Mouse (Mus musculus) neural tube, embryonic 13.5 days (tissue): ENCODE results near the gene Slc9a9. TPM values are rescaled to one million over a fixed set of nuclear protein-coding genes. Genes with fewer than 3 reads are reported as not detected.

Experiments used
- ATAC-seq: fragments of 200-750 bp; cut with Nextera tagmentation; 2 replicates; pipeline ENCODE4 v1.8.0; 2017; ENCODE audit warnings: low read depth, mild to moderate bottlenecking, moderate TSS enrichment, moderate library complexity
- H3K27ac ChIP-seq: fragments of 300-500 bp; sonication (generic); replicated peaks from 2 replicates; pipeline ENCODE4 v1.5.1; 2015; ENCODE audit warnings: moderate library complexity, mild to moderate bottlenecking, inconsistent platforms
- H3K27me3 ChIP-seq: fragments of 300-500 bp; sonication (generic); 2 replicates; pipeline ENCODE4 v1.6.1; 2015; ENCODE audit warnings: mild to moderate bottlenecking, inconsistent platforms
- H3K36me3 ChIP-seq: fragments of 300-500 bp; sonication (generic); 2 replicates; pipeline ENCODE4 v1.6.1; 2015; ENCODE audit warnings: mild to moderate bottlenecking, inconsistent platforms
- H3K4me1 ChIP-seq: fragments of 300-500 bp; sonication (generic); replicated peaks from 2 replicates; pipeline ENCODE4 v1.6.1; 2015; ENCODE audit warnings: inconsistent platforms
- H3K4me2 ChIP-seq: fragments of 300-500 bp; sonication (generic); 2 replicates; pipeline ENCODE4 v1.6.1; 2015; ENCODE audit warnings: inconsistent platforms, mild to moderate bottlenecking, moderate library complexity
- H3K4me3 ChIP-seq: fragments of 300-500 bp; sonication (generic); 2 replicates; pipeline ENCODE4 v1.5.1; 2015; ENCODE audit warnings: mild to moderate bottlenecking, inconsistent platforms
- H3K9ac ChIP-seq: fragments of 300-500 bp; sonication (generic); 2 replicates; pipeline ENCODE4 v1.6.1; 2015; ENCODE audit warnings: moderate library complexity, mild to moderate bottlenecking, inconsistent platforms
- H3K9me3 ChIP-seq: fragments of 300-500 bp; sonication (generic); 2 replicates; pipeline ENCODE4 v1.6.1; 2016; ENCODE audit warnings: inconsistent platforms
- WGBS: fragments of 180-500 bp; shearing (Covaris S2); methylation state at CpG from one replicate; pipeline ENCODE4 v1.1.7; 2015; 5-methylcytosine and 5-hydroxymethylcytosine counted together
- polyA plus RNA-seq: library from polyadenylated mRNA; unstranded; fragments of >200 nt; fragmentation: Nextera tagmentation; extraction: Ambion mirVana; gene quantifications from 2 replicates; pipeline ENCODE4 v1.2.1, GENCODE M21; 2015

Gene Slc9a9
- polyA plus RNA-seq, 1 experiment from 2014 or later, result 13.9 TPM

DNA sequence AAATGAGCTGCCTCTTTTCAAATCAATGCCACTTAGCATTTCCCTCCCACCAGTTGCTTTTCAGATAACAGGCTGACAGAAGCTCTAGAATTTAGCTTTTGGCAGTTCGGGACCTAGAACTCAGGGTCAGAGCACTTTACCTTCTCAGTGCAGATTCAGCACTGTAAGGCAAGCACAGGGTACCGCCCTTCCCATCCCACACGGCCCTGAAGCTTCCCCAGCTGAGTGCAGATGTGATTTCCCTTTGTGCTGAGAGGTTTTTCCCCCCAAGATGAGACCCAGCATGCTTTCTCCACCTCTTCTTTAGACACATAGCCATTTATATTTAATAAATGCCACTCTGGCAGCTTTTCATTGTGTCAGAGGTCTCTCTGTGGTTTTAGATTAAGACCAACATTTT is 186.4 kb downstream of the Slc9a9 start:
- H3K4me3 ChIP-seq, result no peak overlapping the region
- no peak overlapping the region for H3K27ac ChIP-seq
- H3K4me2 ChIP-seq, result no peak overlapping the region
- no peaks in the 10 kb centered on the region for H3K4me1 ChIP-seq
- H3K9me3 ChIP-seq, result no peaks in the 10 kb centered on the region
- WGBS, result 65% methylated on average over 3 of the region's 3 CpGs
- H3K9ac ChIP-seq, result no peak overlapping the region
- no peaks in the 10 kb centered on the region for H3K27me3 ChIP-seq
- no peak for ATAC-seq
- H3K36me3 ChIP-seq, result no peaks in the 10 kb centered on the region

DNA sequence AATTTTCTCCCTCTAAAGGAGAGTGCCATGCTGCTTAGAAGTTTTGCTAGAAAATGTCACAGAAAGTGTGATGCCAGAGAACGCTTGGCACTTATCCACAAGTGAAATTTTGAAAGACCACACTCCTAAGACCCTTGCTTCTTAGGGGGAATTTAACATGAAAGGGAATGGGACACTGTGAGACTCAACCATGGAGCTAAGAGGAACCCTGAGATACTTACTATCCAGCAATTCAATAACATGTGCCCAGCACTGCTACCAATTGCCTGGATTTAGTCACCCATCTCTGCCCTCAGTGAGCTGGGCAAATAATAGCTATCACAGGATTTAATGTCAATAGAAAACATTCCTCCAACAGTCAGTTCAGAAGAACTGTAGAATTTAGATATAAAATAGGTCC is 198.8 kb downstream of the Slc9a9 start:
- no peak overlapping the region for H3K4me2 ChIP-seq
- H3K36me3 ChIP-seq, result no peaks in the 10 kb centered on the region
- no peaks in the 10 kb centered on the region for H3K27me3 ChIP-seq
- no peaks in the 10 kb centered on the region for H3K4me1 ChIP-seq
- no peaks in the 10 kb centered on the region for H3K9me3 ChIP-seq
- no peak overlapping the region for H3K27ac ChIP-seq
- H3K9ac ChIP-seq, result no peak overlapping the region
- WGBS, result 87% methylated on average over 1 of the region's 1 CpGs
- H3K4me3 ChIP-seq, result no peak overlapping the region
- ATAC-seq, result no peak

DNA sequence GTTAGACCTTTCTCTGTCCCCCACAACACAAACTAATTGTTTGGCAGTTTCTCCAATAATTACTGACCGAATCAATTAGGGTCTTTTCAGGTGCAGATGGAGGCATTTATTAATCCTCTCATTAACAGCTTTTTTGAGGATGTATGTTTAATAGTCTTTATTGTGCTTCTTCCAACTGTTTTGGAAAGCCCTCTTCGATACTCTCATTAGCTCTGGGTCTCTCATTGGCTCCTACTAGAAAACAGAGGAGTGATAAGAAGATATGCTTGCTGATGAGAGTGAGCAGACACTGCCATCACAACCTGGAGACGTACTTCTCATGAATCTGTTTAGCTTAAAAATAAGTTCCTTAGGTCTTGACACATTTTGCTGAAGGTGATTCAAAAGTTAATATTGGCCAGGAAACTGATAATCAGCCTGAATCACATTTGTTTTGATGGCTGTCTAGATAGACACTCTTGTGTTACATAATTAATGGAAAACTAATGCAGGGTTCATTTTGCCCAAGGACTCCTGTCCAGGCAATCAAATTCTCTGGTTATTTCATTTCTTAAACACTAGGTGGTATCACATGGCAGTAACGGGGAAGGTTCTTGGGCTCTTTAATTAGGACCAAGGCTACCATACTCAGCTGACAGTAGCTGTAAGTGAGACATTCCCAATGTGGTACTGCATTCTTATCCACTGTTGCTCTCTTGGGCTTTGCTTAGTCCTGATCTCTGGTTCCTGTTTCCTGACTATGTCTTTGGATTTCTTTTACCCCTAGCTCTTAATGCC is 199.5 kb downstream of the Slc9a9 start:
- Histone ChIP-seq H3K9ac (no peak overlapping the region), H3K4me3 (no peak overlapping the region), H3K27me3 (no peaks in the 10 kb centered on the region), H3K9me3 (no peaks in the 10 kb centered on the region), H3K4me2 (no peak overlapping the region), H3K36me3 (no peaks in the 10 kb centered on the region), H3K4me1 (no peaks in the 10 kb centered on the region), H3K27ac (no peak overlapping the region)
- no peak for ATAC-seq
- 81% methylated on average over 4 of the region's 4 CpGs for WGBS

DNA sequence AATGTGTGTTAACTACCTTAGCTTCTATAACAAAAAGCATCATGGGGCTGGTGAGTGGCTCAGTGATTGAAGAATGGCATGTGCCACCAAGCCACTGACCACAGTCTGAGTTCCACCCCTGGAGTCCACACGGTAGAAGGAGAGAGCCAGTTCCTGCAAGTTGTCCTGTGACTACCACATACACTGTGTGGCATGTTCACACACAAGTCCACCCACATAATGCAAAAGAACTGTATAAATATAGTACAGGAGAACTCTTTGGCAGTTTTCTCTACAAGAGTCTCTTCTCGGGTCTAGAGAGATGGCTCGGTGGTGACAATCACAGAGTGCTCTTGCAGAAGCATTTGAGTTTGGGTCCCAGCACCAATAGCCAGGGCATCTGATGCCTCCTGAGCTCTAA is 212.8 kb downstream of the Slc9a9 start:
- no peak for ATAC-seq
- 95% methylated on average over 3 of the region's 3 CpGs for WGBS

DNA sequence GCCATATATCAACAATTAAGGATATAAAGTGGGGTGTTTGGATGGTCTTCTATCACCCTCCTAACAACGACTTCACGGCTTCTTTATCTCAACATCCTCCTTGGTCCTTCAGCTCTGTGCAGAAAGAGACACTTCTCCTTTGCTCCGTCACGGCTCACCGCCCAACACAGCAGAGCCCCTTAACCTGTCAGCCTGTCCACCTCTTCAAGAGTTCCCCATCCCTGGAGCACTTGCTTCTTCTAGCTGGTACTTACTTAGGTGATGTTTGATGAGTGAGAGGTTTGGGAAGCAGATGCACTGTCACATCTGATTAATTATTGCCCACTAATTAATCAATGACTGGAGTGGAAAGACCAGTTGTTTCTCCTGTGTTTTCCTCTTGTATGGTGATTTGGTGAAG is 213.7 kb downstream of the Slc9a9 start:
- WGBS, result 90% methylated on average over 5 of the region's 5 CpGs
- ATAC-seq, result no peak
- Histone ChIP-seq H3K36me3 (no peaks in the 10 kb centered on the region), H3K27me3 (no peaks in the 10 kb centered on the region), H3K9me3 (no peaks in the 10 kb centered on the region), H3K27ac (no peak overlapping the region), H3K4me2 (no peak overlapping the region), H3K4me3 (no peak overlapping the region), H3K4me1 (no peaks in the 10 kb centered on the region), H3K9ac (no peak overlapping the region)

More for the DNA sequence above, 212.8 kb downstream of the Slc9a9 start:
- Histone ChIP-seq H3K9me3 (no peaks in the 10 kb centered on the region), H3K9ac (no peak overlapping the region), H3K4me1 (no peaks in the 10 kb centered on the region), H3K36me3 (no peaks in the 10 kb centered on the region), H3K27me3 (no peaks in the 10 kb centered on the region), H3K4me3 (no peak overlapping the region), H3K4me2 (no peak overlapping the region), H3K27ac (no peak overlapping the region)

DNA sequence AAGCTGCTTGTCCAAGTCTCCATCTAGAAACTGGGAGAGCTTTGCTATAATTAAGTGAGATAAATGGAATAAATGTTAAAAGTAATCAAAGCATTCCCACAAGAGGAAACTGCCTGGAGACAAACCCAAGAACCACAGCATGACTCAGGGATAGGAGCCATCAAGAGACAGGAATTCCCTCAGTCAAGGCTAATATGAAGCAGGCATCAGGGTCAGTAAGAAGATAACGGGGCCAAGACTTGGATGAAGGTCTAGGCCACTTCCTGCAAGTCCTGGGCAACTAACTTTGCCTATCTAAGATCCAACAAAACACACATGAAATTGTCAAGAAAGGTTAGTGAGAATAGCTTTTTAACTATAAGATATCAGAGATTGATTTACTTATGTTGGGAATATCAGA is 215.4 kb downstream of the Slc9a9 start:
- H3K36me3 ChIP-seq, result no peaks in the 10 kb centered on the region
- no peaks in the 10 kb centered on the region for H3K4me1 ChIP-seq
- ATAC-seq, result no peak
- 89% methylated on average over 1 of the region's 1 CpGs for WGBS
- no peak overlapping the region for H3K27ac ChIP-seq
- no peak overlapping the region for H3K4me3 ChIP-seq
- H3K27me3 ChIP-seq, result no peaks in the 10 kb centered on the region
- H3K4me2 ChIP-seq, result no peak overlapping the region
- H3K9me3 ChIP-seq, result no peaks in the 10 kb centered on the region
- no peak overlapping the region for H3K9ac ChIP-seq

DNA sequence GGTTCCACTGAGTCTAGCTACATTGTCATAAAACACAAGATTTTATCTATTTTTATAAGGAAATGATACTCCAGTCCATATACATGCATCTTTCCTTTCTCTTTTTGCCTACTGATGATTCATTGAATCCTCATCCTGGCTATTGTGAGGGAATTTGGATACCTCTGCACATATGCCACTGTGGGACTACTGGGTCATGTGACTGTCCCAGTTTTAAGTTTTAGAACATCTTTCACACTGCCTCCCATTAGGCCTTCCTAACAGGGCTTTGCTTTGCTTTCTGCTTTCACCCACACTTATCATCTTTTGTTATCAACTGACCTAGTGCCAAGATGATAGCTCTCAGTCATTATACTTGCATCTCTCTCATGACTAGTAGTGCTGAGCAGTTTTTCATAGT is 219.9 kb downstream of the Slc9a9 start:
- 0 out of 2 replicates have a peak, but pooled peaks cover 1% of the 10 kb centered on the region for H3K9me3 ChIP-seq
- no peaks in the 10 kb centered on the region for H3K36me3 ChIP-seq
- ATAC-seq, result no peak
- H3K4me2 ChIP-seq, result no peak overlapping the region
- H3K4me3 ChIP-seq, result no peak overlapping the region
- H3K27me3 ChIP-seq, result no peaks in the 10 kb centered on the region
- H3K27ac ChIP-seq, result no peak overlapping the region
- no peaks in the 10 kb centered on the region for H3K4me1 ChIP-seq
- H3K9ac ChIP-seq, result no peak overlapping the region

DNA sequence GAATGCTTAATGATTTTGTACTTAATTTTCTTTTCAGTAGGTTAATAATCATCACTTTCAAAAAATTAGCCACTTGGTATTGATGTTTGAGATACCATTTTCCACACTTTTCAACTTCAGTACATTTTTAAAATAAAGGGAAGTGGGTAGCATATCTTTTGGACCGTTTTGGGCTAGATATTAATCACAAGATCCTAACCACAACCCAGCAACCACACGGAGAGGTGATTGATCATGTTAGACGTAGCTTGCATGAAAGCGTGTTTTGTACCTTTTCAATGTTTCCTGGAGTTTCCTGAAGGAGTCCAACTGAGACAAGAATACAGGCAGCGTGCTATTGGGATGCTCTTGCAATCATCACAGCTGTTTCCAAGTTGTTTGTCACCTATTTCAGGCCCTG is 226.2 kb downstream of the Slc9a9 start:
- H3K4me2 ChIP-seq, result no peak overlapping the region
- no peak for ATAC-seq
- 85% methylated on average over 5 of the region's 5 CpGs for WGBS

DNA sequence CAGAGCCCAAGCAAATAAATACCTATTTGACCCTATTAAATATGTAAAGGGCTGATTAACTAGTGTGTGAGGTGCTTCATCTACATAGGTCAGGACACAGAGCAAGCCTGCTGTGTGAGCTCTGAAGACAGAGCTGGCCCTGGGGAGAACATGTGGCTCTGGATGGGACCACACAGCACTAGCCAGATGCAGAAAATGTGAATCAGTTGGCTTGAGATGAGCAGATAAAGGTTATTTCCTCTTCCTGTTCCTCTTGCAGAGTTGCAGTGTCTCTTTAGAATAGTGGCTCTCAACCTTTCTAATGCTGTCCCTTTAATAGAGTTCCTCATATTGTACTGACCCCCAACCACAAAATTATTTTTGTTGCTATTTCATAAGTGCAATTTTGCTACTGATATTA is 234.5 kb downstream of the Slc9a9 start:
- no peak overlapping the region for H3K4me2 ChIP-seq
- H3K4me1 ChIP-seq, result no peaks in the 10 kb centered on the region
- no peaks in the 10 kb centered on the region for H3K9me3 ChIP-seq
- H3K27ac ChIP-seq, result no peak overlapping the region
- ATAC-seq, result no peak
- H3K36me3 ChIP-seq, result no peaks in the 10 kb centered on the region
- H3K27me3 ChIP-seq, result no peaks in the 10 kb centered on the region
- H3K9ac ChIP-seq, result no peak overlapping the region
- H3K4me3 ChIP-seq, result no peak overlapping the region

More for the DNA sequence above, 226.2 kb downstream of the Slc9a9 start:
- Histone ChIP-seq H3K4me3 (no peak overlapping the region), H3K27ac (no peak overlapping the region), H3K27me3 (no peaks in the 10 kb centered on the region), H3K9me3 (peaks cover 7% of the 10 kb centered on the region), H3K9ac (no peak overlapping the region), H3K4me1 (no peaks in the 10 kb centered on the region), H3K36me3 (no peaks in the 10 kb centered on the region)

DNA sequence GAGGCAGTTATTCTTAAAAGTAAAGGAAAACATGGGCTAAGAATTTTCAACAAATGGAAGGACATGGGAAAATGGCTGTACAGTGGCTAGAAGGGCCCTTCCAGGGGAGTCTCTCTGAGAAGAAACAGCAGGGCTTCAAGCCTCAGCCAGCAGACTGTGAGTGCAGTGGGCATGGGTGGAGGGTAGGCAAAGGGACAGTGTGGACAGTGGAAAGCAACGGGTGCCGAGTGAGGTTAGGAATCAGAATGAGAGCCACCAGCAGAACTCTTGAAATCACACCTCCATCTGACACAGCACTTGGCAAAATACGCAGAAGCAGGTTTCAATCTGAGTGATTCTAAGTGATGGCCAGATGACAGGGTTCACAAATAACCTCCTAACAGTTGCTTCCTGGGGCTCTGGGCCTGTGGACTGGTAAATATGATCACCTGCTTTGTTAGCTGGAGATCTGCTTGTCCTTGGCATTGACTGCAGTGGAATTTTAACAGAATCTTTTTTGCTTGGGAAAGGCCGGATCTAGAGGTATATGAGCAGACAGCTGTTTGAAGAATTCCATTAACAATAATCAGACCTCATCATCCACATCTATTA is 237.4 kb downstream of the Slc9a9 start:
- no peak for ATAC-seq
- no peaks in the 10 kb centered on the region for H3K36me3 ChIP-seq

DNA sequence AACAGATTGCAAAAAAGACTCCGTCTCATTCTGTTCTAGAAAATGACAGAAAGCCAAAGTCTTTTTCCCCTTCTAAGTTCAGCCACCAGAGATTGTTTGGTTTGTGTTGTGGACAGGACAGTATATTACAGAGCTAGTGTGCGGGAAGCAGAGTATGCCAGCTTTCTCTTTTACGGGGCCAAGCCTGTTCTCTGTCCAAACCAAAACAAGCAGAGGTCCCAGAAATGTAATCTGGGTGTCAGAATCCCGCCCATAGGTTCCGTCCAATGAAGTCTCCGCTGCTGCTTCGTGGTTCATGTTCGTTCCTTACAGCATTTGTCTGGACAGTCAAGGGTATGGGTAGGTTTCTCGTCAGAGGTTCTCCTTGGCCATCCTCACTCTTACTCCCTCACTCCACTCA is 242.4 kb downstream of the Slc9a9 start:
- Histone ChIP-seq H3K4me1 (no peaks in the 10 kb centered on the region), H3K4me2 (no peak overlapping the region), H3K4me3 (no peak overlapping the region), H3K9ac (no peak overlapping the region), H3K27ac (no peak overlapping the region), H3K27me3 (no peaks in the 10 kb centered on the region), H3K9me3 (no peaks in the 10 kb centered on the region), H3K36me3 (no peaks in the 10 kb centered on the region)
- no peak for ATAC-seq
- WGBS, result 86% methylated on average over 9 of the region's 9 CpGs

More for the DNA sequence above, 237.4 kb downstream of the Slc9a9 start:
- H3K9me3 ChIP-seq, result no peaks in the 10 kb centered on the region
- WGBS, result 88% methylated on average over 4 of the region's 4 CpGs
- no peaks in the 10 kb centered on the region for H3K27me3 ChIP-seq
- no peak overlapping the region for H3K9ac ChIP-seq
- no peak overlapping the region for H3K4me3 ChIP-seq
- H3K4me2 ChIP-seq, result no peak overlapping the region
- no peaks in the 10 kb centered on the region for H3K4me1 ChIP-seq
- no peak overlapping the region for H3K27ac ChIP-seq

DNA sequence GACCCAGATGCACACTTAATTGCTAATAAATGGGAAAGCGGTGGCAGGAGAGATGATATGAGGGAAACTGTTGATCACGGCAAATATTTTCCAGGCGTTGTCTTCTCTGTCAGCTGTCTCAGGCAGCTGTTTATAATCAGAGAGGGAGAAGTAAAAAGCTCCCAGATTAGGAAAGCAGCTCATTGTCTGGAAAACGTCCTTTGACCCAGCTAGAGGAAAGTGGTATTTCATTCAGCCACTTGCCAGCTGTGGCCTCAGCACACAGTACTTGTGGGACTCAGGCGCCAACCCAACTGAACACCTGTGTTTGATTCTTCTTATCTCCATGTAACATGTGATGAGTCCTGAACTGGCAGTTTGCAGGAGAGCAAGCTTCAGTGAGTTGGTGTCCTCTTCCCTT is 252.4 kb downstream of the Slc9a9 start:
- H3K4me1 ChIP-seq, result no peaks in the 10 kb centered on the region
- H3K27ac ChIP-seq, result no peak overlapping the region
- WGBS, result 64% methylated on average over 5 of the region's 5 CpGs
- H3K4me2 ChIP-seq, result no peak overlapping the region
- H3K27me3 ChIP-seq, result no peaks in the 10 kb centered on the region
- no peak overlapping the region for H3K9ac ChIP-seq
- ATAC-seq, result no peak
- no peaks in the 10 kb centered on the region for H3K9me3 ChIP-seq
- no peaks in the 10 kb centered on the region for H3K36me3 ChIP-seq
- H3K4me3 ChIP-seq, result no peak overlapping the region

DNA sequence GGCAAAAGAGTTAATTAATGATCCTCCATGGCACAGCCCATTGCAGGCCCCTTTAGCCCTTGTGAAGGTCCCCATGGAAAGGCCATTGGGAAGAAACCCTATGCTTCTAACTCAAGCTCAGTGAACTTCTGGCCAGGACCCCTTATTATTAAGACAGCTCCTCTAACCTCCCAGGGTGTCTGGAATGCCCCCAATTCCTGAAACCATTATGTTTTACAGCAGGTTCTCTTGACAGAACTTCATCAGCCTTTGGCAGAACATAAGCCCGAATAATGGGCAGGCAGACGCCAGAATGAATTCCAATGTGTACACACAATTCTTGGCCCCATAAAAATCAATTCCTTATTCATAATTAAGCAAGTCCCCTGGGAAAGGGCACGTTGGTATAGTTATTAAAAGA is 256.1 kb downstream of the Slc9a9 start:
- no peak overlapping the region for H3K27ac ChIP-seq
- H3K36me3 ChIP-seq, result no peaks in the 10 kb centered on the region
- no peaks in the 10 kb centered on the region for H3K4me1 ChIP-seq
- H3K27me3 ChIP-seq, result no peaks in the 10 kb centered on the region
- H3K4me3 ChIP-seq, result no peak overlapping the region
- WGBS, result 49% methylated on average over 3 of the region's 3 CpGs
- H3K9ac ChIP-seq, result no peak overlapping the region
- ATAC-seq, result no peak
- no peaks in the 10 kb centered on the region for H3K9me3 ChIP-seq
- H3K4me2 ChIP-seq, result no peak overlapping the region
